Mouse (Mus musculus) heart, postnatal 0 days (tissue): ENCODE results near the gene Nlrc5.

Source experiments
- CTCF ChIP-seq: IDR thresholded peaks from 2 replicates; pipeline ENCODE4 v1.5.1; 2016; ENCODE audit warnings: antibody characterized with exemption, control low read depth, low read depth
- EP300 ChIP-seq: IDR thresholded peaks from 2 replicates; pipeline ENCODE4 v1.6.1; 2016; ENCODE audit warnings: antibody characterized with exemption, low read depth

GRCm38 (mm10) chr8:94422270-94422669 is 11.9 kb upstream of the Nlrc5 start:
- TF ChIP-seq CTCF (no peak), EP300 (no peak)
